ENCODE assay signal across 23 mouse cellular contexts in genomic region chr11:81080076-81080805, GRCm38 (mm10).
DNase-seq lines count a peak whose midpoint lies in the region; ATAC-seq and TF ChIP-seq lines count a peak whose summit lies in the region.
"Had no signal": no experiment of that assay in that cellular context is flagged by ENCODE, and none has a peak within 500 bp of the region (broad histone marks: within the 10 kb centered on the region; RNA-seq: fewer than 3 reads in every experiment).

No protein-coding gene starts in this region.

- no peak overlapping the region for H3K27ac ChIP-seq in lung, embryonic 16.5 days (ENCODE audit: low read length)
- no peak overlapping the region for H3K27ac ChIP-seq in stomach, postnatal 0 days (replicated peaks)
- H3K27ac ChIP-seq: embryonic facial prominence, embryonic 13.5 days; hindbrain, embryonic 15.5 days; intestine, embryonic 15.5 days had no signal

- no peaks in the 10 kb centered on the region for H3K9me3 ChIP-seq in lung, embryonic 16.5 days (ENCODE audit: control insufficient read depth, low read length)
- H3K9me3 ChIP-seq in stomach, postnatal 0 days (ENCODE audit: control insufficient read depth, low read length): no peaks in the 10 kb centered on the region
- H3K9me3 ChIP-seq: embryonic facial prominence, embryonic 13.5 days; hindbrain, embryonic 15.5 days; intestine, embryonic 15.5 days; megakaryocyte, embryonic 14.5 days had no signal

- peaks cover 4% of the 10 kb centered on the region for H3K4me1 ChIP-seq in lung, embryonic 16.5 days (replicated peaks; ENCODE audit: control insufficient read depth, insufficient read depth, low read length)
- no peaks in the 10 kb centered on the region for H3K4me1 ChIP-seq in stomach, postnatal 0 days (replicated peaks; ENCODE audit: control insufficient read depth, insufficient read depth)
- H3K4me1 ChIP-seq: intestine, embryonic 15.5 days; megakaryocyte, embryonic 14.5 days had no signal

- no peak for TF ChIP-seq CTCF in stomach, postnatal 0 days (IDR thresholded peaks at IDR 0.05; ENCODE audit: low read depth)

- DNase-seq in layer of hippocampus, adult 18-20 months (ENCODE audit: low spot score in 2 of 2): peak; percentile 41 to 76
- no peak for DNase-seq in layer of hippocampus, postnatal 25 days (ENCODE audit: extremely low spot score in 1 of 2, low spot score in 1 of 2)
- DNase-seq in lung, postnatal 4 days: no peak
- DNase-seq in layer of hippocampus, adult 9-11 months: peak; percentile 63
- DNase-seq in stomach, postnatal 0 days (ENCODE audit: low spot score): peak; percentile 16
- DNase-seq in spleen, postnatal 14 days (ENCODE audit: low spot score in 2 of 2): no peak
- DNase-seq: adrenal gland, postnatal 14 days; cerebellum, adult 8-10 months; cerebellum, postnatal 36 days; embryo, embryonic 11 days; gastrocnemius, postnatal 10 days; heart, adult 11 months; kidney, adult 8-10 months; kidney, postnatal 10 days; midbrain, embryonic 14.5 days had no signal

- TF ChIP-seq EP300 in stomach, postnatal 0 days (optimal IDR thresholded peaks at IDR 0.05): no peak

- no peak overlapping the region for H3K4me3 ChIP-seq in lung, embryonic 16.5 days (ENCODE audit: low read length)
- H3K4me3 ChIP-seq in stomach, postnatal 0 days (ENCODE audit: low read depth, low read length): no peak overlapping the region
- H3K4me3 ChIP-seq: embryonic facial prominence, embryonic 13.5 days; hindbrain, embryonic 15.5 days; intestine, embryonic 15.5 days; megakaryocyte, embryonic 14.5 days had no signal

- no peak overlapping the region for H3K4me2 ChIP-seq in lung, embryonic 16.5 days (ENCODE audit: low read depth, low read length)
- H3K4me2 ChIP-seq in stomach, postnatal 0 days (replicated peaks; ENCODE audit: low read depth): no peak overlapping the region
- H3K4me2 ChIP-seq: embryonic facial prominence, embryonic 13.5 days; heart, embryonic 11.5 days; hindbrain, embryonic 15.5 days; intestine, embryonic 15.5 days had no signal

- WGBS in lung, embryonic 16.5 days: 34% methylated on average over 11 of the region's 11 CpGs
- WGBS in stomach, postnatal 0 days: 33% methylated on average over 11 of the region's 11 CpGs

- H3K36me3 ChIP-seq in lung, embryonic 16.5 days (ENCODE audit: control insufficient read depth, insufficient read depth, low read length): no peaks in the 10 kb centered on the region
- no peaks in the 10 kb centered on the region for H3K36me3 ChIP-seq in stomach, postnatal 0 days (ENCODE audit: control insufficient read depth, insufficient read depth, low read length)
- H3K36me3 ChIP-seq: embryonic facial prominence, embryonic 13.5 days; hindbrain, embryonic 15.5 days; intestine, embryonic 15.5 days had no signal

- ATAC-seq in lung, embryonic 16.5 days (ENCODE audit: low read depth): peak; percentile 66; the same call in 1 of the 2 replicates
- peak; percentile 80 for ATAC-seq in stomach, postnatal 0 days (ENCODE audit: low FRiP score, low TSS enrichment)
- ATAC-seq: CD4-positive, CD25-positive, alpha-beta regulatory T cell, adult 4 months; forebrain, embryonic 14.5 days; intestine, embryonic 15.5 days had no signal

- H3K9ac ChIP-seq in lung, embryonic 16.5 days (ENCODE audit: low read length): no peak overlapping the region
- no peak overlapping the region for H3K9ac ChIP-seq in stomach, postnatal 0 days (ENCODE audit: low read length)
- H3K9ac ChIP-seq: embryonic facial prominence, embryonic 13.5 days; hindbrain, embryonic 15.5 days; intestine, embryonic 15.5 days had no signal

- H3K27me3 ChIP-seq in lung, embryonic 16.5 days (ENCODE audit: control insufficient read depth, insufficient read depth, low read depth, low read length): no peaks in the 10 kb centered on the region
- no peaks in the 10 kb centered on the region for H3K27me3 ChIP-seq in stomach, postnatal 0 days (ENCODE audit: control insufficient read depth, insufficient read depth, low read length)
- H3K27me3 ChIP-seq: embryonic facial prominence, embryonic 13.5 days; hindbrain, embryonic 15.5 days; intestine, embryonic 15.5 days; megakaryocyte, embryonic 14.5 days had no signal

Comparison
In these comparisons a context has a peak if more than half of its experiments do, and no peak if none do; other contexts are left out.
1. DNase-seq: peak in layer of hippocampus, adult 18-20 months (2 of 2), layer of hippocampus, adult 9-11 months (single experiment) and stomach, postnatal 0 days (single experiment); none in layer of hippocampus, postnatal 25 days (0 of 2), lung, postnatal 4 days (0 of 2) and spleen, postnatal 14 days (0 of 2).